Mouse (Mus musculus): ENCODE data around the gene Mtfmt.

The Mtfmt gene

DNA sequence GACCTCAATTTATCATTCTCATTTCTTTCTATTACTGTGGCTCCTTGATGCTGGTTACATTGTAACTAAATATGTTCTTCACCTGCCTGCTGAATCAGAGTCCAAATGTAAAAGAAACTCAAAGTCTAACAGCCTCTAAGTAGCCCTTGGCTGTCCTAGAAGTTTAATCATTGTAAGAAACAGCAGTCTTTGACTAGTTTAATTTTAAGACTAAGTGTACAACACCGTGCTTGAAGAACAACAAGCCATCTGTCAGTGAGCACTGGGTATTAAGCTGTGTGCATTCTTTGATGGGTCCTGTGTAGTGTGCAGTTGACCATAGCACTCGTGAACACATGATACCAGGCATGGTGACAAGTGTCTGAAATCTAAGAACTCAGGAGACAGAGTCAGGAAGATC is 8.1 kb upstream of the Mtfmt start:
- no peak for DNase-seq (ENCODE audit: low read depth in 1 of 2, low spot score in 2 of 2)

DNA sequence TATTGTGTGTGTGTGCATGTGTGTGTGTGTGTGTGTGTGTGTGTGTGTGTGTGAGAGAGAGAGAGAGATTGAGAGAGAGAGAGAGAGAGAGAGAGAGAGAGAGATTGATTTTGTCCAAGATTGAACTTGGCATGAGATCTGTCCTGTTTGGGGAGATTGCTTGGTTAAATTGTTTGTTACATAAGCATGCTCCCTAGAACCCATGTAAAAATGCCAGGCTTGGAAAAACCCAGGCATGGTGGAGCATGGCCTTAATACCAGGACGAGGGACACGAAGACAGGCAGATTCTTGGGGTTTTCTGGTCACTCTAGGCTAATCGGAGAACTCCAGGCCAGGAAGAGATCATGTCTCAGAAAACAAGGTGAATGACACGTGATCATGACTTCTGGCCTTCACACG is 7.6 kb upstream of the Mtfmt start:
- no peak for DNase-seq (ENCODE audit: low read depth in 1 of 2, low spot score in 2 of 2)

DNA sequence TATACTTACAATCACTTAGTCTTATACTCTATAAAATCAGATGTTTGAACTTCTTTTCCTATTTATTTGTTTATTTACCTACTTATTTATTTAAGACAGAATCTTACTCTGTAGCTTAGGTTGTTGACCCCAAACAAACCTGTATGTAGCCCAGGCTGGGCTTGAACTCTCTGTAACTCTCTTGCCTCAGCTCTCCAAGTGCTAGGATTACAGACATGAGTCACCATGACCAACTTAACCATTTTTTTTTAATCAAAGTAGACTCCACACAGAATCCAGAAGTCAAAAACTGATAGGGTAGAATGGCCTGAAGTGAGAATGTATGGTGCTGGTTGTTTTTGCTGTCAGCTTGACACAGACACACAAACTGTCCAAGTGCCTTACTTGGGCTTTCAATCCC is 5.2 kb upstream of the Mtfmt start:
- DNase-seq (ENCODE audit: low read depth in 1 of 2, low spot score in 2 of 2), result no peak

DNA sequence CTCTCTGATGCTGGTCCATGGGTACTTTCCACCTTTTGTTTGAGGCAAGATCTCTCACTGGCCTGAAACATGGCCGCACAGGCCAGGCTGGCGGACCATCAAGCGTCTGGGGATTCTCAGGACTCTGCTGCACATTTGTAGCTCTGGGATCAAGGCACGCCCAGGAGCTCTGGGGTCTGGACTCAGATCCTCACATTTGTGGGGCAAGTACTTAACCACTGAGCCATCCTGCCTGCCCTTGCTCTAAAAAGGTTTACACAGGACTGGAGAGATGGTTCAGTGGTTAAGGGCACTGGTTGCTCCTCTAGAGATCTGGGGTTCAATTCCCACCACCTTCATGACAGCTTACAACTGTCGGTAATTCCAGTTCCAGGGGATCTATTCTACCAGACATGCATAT is 4.7 kb upstream of the Mtfmt start:
- no peak for DNase-seq (ENCODE audit: low read depth in 1 of 2, low spot score in 2 of 2)

DNA sequence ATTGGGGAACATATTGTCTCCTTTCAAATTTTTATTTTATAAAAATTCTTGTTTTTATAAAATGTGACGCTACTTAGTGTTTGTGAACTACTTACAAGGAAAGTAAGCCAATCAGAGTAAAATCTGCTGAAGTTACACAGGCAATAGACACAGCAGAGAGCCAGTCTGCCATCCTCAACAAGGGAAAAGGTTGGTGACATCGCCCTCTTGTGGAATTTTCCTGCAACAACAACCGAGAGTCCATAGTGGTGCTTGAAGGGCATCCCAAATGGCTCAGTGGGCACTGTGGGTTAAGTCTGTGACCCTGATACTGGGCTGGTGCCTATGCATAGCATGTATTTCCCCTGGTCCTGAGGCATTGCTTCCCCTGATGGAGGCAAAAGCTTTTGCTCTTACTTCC is 3.3 kb upstream of the Mtfmt start:
- DNase-seq (ENCODE audit: low read depth in 1 of 2, low spot score in 2 of 2), result peak; percentile 37 to 66

DNA sequence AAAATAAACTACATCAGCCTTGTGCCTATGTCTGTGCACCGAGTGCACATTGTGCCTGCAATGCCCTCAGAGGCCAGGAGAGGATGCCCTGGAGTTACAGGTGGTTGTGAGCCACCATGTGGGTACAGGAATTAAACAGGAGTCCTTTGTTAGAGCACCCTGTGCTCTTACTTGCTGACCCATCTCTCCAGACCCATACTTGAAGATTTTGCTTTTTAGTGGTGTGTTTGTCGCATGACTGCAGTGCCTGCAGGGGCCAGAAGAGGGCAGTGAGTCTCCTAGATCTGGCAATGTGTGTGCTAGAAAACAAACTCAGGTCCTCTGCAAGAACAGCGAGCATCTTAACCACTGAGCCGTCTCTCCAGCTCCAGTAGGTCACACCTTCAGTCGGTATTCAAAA is 1.4 kb upstream of the Mtfmt start:
- DNase-seq (ENCODE audit: low read depth in 1 of 2, low spot score in 2 of 2), result peak; percentile 29 to 44

DNA sequence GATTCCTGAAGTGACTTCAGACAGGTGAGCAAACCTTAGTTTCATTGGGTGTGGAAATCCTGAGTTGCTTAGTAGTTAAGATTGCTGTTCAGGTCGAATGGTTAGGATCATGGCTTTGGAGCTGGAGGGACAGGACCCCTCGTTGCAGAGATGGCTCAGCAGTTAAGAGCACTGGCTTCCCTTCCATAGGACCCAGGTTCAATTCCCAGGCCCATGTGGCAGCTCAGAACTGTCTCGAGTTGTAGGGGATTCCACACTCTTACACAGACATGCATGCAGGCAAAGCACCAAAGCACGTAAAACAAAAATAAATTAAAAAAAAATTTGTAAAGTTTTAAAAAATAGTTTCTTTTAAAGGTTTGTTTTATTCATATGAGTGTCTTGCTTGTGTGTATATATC is 371 bp upstream of the Mtfmt start:
- DNase-seq (ENCODE audit: low read depth in 1 of 2, low spot score in 2 of 2), result no peak

DNA sequence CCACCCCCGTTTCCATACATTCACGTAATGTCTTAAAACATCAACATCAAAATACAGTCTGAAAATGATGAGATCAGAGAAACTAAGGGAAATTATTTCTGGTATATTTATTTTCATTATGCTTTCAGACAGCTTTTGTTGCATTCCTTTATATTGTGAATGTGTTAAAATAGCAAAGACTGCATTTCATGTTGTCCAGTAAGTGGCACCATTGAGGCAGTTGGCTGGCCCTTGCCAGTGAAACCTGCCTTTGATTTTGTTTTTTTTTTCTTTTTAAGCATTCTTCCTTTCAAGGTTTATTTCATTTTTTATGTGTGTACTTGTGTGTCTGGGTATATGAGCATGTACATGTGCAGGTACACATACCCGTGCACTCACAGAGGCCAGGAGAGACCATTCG is 9.1 kb downstream of the Mtfmt start:
- DNase-seq (ENCODE audit: low read depth in 1 of 2, low spot score in 2 of 2), result no peak

DNA sequence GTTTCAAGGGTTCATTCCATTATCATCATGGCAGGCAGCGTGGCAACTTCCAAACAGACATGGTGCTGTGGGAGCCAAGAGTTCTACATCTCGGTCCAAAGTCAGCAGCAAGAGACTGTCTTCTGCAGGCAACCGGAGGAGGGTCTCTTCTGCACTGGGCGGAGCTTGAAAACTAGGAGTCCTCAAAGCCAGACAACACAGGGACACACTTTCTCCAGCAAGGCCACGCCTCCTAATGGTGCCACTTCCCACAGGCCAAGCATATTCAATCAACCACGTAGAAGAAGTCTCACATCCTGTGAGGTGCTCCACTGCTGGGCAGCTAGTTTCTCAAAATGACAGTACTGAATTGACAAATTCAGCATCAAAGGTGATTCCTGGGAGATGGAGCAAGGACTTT is 12.4 kb downstream of the Mtfmt start:
- DNase-seq (ENCODE audit: low read depth in 1 of 2, low spot score in 2 of 2), result no peak

DNA sequence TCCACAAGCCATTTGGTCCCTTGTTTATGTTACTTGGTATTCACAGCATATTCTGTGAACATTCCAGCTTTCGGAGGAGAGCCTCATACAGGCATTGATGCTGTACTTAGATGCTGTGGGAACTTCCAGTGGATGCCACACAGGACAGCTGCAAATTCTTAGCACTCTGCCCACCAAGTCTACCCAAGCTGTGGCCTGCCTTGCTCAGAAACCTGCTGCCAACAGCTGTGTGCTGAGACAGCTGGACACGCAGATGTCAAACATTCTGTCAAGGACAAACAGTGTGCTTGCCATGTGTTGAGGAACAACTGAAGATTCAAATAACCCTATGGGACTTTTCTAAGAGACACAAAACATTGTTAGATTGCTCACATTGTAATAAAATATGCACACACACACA is 23.4 kb downstream of the Mtfmt start:
- DNase-seq (ENCODE audit: low read depth in 1 of 2, low spot score in 2 of 2), result no peak

DNA sequence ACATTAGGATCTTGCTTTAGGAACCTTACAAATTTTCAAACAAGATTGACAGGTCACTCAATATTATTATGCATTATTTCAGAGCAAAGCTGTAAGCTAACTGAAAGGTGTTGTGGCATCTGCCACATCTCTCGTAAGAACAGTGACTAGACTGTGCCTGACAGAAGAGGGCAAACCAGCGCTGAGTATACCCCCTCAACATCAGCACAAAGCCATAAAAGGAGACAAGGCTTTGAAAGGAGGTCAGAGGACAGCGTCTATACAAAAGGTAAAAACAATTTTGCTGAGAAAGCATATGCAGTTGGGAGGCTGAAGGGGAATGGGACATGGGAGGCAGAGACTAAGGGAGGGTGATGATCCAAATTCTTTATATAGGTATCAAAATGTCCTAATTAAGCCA is 24.6 kb downstream of the Mtfmt start:
- no peak for DNase-seq (ENCODE audit: low read depth in 1 of 2, low spot score in 2 of 2)

DNA sequence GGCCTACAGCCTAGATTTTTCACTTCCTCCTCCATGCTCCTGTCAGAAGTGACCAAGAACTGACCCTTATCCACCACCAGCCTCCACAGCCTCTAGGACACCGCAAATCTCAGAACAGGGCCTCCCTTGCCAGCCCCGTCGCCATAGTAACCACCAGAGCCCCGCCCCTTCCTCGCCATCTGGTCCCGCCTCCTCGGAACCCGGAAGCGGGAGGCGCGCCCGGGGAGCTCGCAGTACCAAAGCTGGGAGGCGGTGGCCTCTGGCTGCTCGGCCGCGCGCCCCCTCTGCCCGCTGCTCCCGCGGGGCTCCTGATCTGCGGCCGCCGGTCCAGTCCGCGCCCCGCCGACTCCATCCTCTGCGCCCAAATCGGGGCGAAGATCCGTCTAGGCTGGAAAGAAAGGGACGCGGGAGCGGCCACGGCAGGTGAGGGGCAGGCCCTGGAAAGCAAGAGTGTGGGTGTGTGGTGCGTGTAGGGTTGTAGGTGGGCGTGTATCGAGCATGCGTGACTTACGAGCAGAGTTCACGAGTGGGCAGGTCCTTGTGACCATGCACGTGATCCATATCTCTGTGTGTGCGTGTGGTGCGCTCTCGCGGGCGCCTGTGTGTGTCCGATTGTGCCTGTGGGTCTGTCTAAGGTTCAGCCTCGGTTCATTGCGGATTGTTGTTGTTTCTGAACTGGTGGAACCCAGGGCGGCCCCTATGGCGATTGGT is 25.3 kb downstream of the Mtfmt start, which contains the start of gene Spg21:
TSS of gene Spg21 (plus strand) at position 216 of the 711 bp plus-strand sequence.
- DNase-seq (ENCODE audit: low read depth in 1 of 2, low spot score in 2 of 2), result peak; percentile 94 to 98

DNA sequence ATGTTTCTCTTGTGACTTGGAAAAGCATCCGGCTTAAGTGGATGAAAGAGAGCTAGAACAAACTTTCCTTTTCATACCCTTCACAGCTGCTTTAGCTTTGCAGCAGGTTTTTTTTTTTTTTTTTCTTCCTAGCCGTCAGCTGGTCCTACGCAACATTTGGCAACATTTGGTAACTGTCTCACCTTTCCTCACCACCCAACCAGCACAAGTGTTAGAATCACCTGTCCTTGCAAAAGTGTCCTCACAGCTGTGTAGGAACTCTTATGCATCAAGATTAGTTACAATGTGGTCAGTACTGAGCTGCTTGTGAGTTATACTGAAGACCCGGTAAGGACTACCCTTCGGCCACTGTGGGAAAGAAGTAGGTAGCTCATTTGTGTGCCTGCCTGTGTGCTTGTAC is 27.0 kb downstream of the Mtfmt start:
- no peak for DNase-seq (ENCODE audit: low read depth in 1 of 2, low spot score in 2 of 2)

DNA sequence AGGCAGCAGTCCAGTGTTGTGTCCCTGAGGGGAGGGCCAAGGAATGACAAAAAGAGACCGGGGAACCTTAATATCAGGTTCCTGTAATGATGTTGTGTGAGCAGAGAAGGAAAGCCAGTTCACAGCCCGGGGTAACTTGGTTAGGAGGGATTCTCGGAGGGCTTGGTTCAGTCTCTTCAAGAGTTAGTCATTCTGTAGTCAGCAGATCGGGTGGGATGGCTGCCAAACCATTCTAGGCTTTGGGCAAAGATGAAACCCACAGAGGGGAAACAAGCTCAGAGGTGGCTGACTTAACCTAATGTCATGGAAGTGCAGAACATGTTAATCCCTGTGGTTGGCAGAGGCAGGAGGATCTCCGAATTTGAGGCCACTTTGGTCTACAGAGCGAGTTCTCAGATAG is 28.6 kb downstream of the Mtfmt start:
- DNase-seq (ENCODE audit: low read depth in 1 of 2, low spot score in 2 of 2), result no peak

DNA sequence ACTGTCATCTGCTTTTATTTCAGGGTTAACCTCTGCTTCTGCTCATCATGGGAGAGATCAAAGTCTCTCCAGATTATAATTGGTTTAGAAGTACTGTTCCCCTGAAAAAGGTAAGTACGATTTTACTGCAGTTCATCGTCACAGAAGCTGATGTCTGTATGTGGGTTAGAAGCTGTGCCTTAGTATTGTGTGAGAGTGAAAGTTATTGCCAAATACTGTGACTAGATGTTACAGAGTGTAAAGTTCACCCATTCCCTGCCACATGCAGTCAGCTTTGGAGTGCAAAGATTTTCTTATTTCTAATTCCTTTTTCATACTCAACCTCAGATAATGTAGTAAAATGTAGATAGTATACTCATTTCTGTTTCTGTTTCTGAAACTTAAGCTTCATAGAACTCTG is 29.7 kb downstream of the Mtfmt start:
- DNase-seq (ENCODE audit: low read depth in 1 of 2, low spot score in 2 of 2), result no peak

DNA sequence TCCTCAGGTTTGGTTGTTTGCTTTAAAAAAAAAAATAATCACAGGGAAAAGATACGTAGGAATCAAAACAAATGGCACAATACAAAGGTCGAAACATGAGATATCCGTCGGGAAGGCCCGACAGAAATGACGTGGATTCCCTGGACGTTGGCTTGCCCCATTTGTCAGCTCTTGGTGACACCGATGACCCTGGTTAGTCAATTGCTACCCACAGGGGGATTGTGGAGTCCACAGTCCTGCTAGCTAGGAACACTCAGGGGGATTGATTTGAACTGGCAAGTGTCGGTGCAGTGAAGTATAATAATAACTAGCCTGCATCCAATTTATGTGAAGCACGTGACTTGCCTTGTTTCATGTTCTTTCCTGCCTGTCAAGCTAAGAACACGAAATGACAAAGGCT is 32.1 kb downstream of the Mtfmt start:
- no peak for DNase-seq (ENCODE audit: low read depth in 1 of 2, low spot score in 2 of 2)

DNA sequence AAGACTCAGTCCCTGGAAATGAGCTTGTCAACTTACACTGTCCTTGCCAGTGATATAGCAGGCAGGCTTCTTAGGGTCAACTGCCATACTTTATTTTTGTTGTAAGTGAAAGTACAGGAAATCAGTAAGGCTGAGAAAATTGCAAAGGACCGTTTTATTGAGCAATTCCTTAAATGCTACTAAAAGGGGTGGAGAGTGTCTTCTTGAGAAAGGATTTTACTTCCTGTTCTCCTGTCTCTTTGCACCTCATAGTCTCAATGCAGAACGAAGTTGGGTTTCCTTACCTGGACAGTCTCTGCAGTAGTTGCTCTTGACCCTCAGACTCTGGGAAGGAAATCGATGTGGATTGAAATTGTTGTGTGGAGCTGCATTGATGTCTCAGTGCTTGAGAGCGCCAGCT is 37.2 kb downstream of the Mtfmt start:
- no peak for DNase-seq (ENCODE audit: low read depth in 1 of 2, low spot score in 2 of 2)

DNA sequence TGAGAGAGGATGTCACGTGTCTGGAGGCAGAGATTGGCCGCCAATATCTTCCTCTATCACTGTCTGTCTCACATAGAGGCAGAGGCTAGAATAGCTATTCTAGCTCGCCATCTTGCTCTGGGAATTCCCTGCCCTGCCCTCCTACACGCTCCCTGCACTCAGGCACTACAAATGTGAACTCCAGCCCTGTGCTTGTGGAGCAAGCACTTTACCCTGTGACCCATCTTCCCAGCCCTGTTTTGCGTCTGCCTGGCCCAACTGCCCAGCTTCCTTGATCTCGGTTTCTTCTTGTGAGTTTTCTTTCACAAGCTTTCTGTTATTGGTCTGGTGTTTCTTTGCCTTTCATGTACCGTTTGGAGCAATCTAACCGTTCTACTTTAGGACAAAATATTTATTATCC is 43.6 kb downstream of the Mtfmt start:
- no peak for DNase-seq (ENCODE audit: low read depth in 1 of 2, low spot score in 2 of 2)

DNA sequence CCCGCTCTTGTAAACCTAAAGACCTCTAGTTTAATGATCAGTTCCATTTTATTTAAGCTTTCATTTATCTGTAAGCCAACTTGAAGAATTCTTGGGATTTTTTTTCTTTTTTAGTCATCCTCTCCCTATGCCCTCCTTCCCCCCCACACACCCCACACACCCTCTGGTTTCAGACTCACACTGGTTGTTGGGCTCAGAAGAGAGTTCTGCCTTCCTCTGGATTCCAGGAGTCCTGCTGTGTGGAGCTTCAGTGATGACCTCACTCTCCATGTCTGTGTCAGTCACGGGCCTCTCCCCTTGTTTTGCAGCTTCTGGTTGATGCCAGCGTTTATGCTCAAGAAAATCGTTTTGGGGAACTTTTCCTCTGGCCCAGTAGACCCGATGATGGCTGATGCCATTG is 44.5 kb downstream of the Mtfmt start:
- no peak for DNase-seq (ENCODE audit: low read depth in 1 of 2, low spot score in 2 of 2)

DNA sequence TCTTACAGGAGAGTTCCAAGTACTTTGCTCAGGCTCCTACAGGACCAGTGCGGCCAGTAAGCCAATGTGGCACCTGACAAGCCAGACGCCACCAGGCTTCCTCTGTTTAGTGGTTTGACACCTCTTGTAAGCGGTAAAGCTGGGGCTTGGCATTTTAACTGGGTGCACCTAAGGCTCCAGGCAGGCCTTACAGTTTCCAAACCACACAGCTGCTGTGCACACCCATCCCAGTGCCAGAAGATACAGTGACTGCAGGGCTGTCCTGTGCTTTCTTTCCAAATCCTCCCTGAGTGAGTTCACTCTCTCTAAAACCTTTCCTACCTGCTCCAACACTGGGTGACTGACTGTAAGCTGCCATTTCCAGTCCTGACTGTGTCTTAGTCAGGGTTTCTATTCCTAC is 55.9 kb downstream of the Mtfmt start:
- no peak for DNase-seq (ENCODE audit: low read depth in 1 of 2, low spot score in 2 of 2)

DNA sequence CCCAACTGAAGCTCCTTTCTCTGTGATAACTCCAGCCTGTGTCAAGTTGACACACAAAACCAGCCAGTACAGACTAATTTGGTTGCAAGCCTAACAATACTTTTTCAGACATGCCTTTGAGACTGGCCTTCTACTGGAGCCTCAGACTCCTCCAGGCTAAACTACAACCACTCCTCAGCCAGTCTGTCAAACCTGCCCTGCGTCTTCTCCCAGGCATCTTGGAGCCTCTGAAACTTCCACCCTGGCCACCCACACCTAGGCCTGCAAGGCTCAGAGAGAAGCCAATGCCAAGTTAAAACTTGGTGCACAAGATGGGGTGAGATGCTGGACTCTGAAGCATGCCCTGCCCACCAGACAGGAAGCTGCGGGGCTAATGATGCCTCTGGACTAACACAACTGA is 56.8 kb downstream of the Mtfmt start:
- DNase-seq (ENCODE audit: low read depth in 1 of 2, low spot score in 2 of 2), result no peak

DNA sequence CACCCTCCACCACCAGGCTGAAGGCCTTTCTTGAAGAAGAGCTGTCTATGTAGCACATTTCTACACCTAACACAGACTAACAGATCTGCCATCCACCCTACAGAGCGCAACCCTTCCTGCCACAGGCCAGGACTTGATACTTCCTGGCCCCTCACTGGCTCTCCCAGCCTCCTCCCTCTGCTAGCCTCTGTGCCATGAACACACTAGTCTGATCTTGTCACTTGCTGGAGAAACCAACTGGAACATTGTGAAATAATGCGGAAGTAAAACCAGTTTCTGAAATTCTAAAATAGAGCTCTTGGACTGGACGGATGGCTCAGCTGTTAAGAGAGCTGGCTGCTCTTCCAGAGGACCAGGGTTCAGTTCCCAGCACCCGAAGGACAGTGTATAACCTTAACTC is 57.3 kb downstream of the Mtfmt start:
- peak in 1 of 2 experiments; percentile 13 for DNase-seq (ENCODE audit: low read depth in 1 of 2, low spot score in 2 of 2)

DNA sequence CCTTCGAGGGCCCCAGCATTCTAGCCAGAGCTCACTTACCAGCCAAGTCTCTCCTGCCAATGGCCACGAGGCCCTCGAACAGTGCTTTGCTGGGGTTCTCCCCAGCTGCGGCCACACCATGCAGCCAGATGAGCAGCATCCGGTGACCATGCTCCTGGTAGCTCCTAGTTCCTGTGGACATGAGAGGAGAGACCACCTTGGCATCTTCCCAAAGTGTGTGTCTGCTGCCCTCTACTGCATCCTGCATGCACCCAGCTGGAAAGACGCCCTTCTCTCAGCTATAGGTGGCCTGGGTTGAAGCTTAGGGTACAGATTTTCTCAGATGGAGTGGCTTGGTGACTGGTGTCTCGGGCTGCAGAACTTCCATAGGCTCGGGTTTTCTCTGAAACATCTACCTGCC is 66.6 kb downstream of the Mtfmt start:
- DNase-seq (ENCODE audit: low read depth in 1 of 2, low spot score in 2 of 2), result no peak

Measured in monocyte, adult 2 months (primary cell).